Mouse (Mus musculus) cerebellum, adult 9-11 months (tissue): ENCODE measurements around the gene Draxin.
A peak's percentile ranks its signal among the peaks of the same experiment; 100 is the strongest.
"Not testable (repeated sequence)": the region's sequence is repeated elsewhere in the genome, so short reads cannot be mapped to it uniquely, and the experiment has no call there.

Source experiments
- DNase-seq: peaks from one replicate; pipeline ENCODE4 v3.0.0; 2022

Gene Draxin

DNA sequence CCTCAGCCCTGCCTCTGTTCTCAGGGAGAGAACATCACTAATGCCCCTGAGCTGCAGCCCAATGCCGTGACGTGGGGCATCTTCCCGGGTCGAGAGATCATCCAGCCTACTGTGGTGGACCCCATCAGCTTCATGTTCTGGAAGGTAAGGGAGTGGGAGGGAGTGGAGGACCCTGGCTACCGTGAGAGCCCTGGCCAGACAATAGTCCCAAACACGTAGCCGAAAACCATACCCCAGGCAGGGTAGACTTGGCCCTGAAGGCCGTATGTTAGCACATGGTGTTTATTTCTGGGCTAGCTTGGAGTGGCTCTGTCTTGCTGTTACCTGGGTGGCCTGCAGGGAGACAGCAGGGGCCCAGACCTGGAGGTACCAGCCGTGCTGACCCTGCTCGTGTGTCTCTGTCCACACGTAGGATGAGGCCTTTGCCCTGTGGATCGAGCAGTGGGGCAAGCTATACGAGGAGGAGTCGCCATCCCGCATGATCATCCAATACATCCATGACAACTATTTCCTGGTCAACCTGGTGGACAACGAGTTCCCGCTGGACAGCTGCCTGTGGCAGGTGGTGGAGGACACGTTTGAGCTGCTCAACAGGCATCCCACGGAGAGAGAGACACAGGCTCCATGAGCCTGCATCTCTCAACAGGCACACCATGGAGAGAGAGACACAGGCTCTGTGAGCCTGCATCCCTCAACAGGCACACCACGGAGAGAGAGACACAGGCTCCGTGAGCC lies 75.4 kb downstream of the Draxin start:
- DNase-seq = peak; percentile 79

GRCm38 (mm10) chr4:148053417-148053920 lies 77.0 kb downstream of the Draxin start:
- no peak for DNase-seq

- no peak for DNase-seq
These were observed 77.5 kb downstream of the Draxin start for GRCm38 (mm10) chr4:148052976-148053375.

- DNase-seq = no peak
These were observed 78.6 kb downstream of the Draxin start for GRCm38 (mm10) chr4:148051886-148052285.

DNA sequence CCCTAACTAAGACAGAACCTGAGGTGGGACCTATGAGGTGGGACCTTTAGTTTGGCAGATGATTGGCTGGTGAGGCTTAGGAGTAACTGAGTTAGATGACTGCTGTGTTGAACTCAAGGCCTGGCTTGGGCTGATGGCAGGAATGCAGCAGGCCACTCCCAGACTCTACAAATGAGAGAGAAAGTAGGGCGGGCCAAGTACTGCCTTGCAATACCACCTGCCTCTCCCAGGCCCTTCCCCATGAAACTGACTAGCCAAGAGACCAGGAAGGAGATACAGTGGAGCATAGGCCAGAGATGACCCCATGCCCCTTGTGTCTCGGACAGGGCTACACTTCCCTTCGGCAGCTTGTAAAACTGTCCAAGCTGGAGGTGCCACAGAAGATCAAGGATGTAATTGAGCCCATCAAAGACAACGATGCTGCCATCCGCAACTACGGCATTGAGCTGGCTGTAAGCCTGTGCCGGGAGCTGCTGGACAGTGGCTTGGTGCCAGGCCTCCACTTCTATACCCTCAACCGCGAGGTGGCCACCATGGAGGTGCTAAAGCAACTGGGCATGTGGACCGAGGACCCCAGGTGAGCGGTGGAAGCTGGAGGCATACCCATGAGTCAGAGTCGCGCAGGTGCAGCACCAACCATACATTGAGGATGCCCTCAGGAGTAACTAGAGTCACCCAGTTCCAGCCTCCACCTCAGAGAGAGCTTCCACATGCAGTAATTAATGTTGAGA lies 79.3 kb downstream of the Draxin start:
- DNase-seq = no peak

DNA sequence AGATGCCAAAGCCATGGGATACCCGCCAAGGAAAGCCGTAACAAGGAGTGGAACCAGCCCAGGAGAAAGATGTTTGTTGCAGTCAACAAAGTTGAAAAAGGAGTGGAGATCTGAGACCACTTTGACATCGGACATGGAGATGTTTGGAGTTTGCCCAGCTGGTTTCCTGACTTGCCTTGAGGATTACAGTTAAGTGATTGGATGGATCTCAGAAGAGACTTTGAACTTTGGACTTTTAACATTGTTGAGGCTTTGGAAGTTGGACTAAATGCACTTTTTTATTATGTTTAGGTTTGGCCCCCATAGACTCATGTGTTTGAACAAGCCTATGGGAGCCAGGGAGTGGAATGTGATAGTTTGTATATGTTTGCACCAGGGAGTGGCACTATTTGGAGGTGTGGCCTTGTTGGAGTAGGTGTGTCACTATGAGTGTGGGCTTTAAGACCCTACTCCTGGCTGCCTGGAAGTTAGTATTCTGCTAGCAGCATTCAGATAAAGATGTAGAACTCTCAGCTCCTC lies 80.0 kb downstream of the Draxin start:
- not testable (repeated sequence) for DNase-seq
